Mouse (Mus musculus) forebrain, embryonic 14.5 days (tissue): ENCODE results near the gene Abi3. TPM values are rescaled to one million over a fixed set of nuclear protein-coding genes. Genes with fewer than 3 reads are reported as not detected.

Experiments
- ATAC-seq: fragments of 200-750 bp; cut with Nextera tagmentation; 2 replicates; pipeline ENCODE4 v1.8.0; 2017; ENCODE audit warnings: mild to moderate bottlenecking, moderate library complexity
- DNase-seq: peaks from one replicate; pipeline ENCODE4 v3.0.0-alpha.2; 2015; ENCODE audit warnings: low spot score
- H3K27ac ChIP-seq: fragments of 300-500 bp; sonication (generic); 2 replicates; pipeline ENCODE4 v1.5.1; 2014; ENCODE audit warnings: low read depth, mild to moderate bottlenecking, control low read depth, low read length, moderate library complexity
- H3K27me3 ChIP-seq: fragments of 300-500 bp; sonication (generic); replicated peaks from 2 replicates; pipeline ENCODE4 v1.6.1; 2014; ENCODE audit warnings: low read length, control low read depth, mixed read lengths; ENCODE audit not compliant: control insufficient read depth, insufficient read depth
- H3K36me3 ChIP-seq: fragments of 300-500 bp; sonication (generic); 2 replicates; pipeline ENCODE4 v1.6.1; 2014; ENCODE audit warnings: low read length, control low read depth; ENCODE audit not compliant: control insufficient read depth, insufficient read depth
- H3K4me1 ChIP-seq: fragments of 300-500 bp; sonication (generic); 2 replicates; pipeline ENCODE4 v1.6.1; 2014; ENCODE audit warnings: antibody characterized with exemption, low read length, control low read depth; ENCODE audit not compliant: control insufficient read depth, insufficient read depth
- H3K4me2 ChIP-seq: fragments of 300-500 bp; sonication (generic); 2 replicates; pipeline ENCODE4 v1.6.1; 2014; ENCODE audit warnings: mild to moderate bottlenecking, control low read depth, low read length
- H3K4me3 ChIP-seq: fragments of 300-500 bp; sonication (generic); 2 replicates; pipeline ENCODE4 v1.5.1; 2014; ENCODE audit warnings: low read depth, low read length, control low read depth
- H3K9ac ChIP-seq: fragments of 300-500 bp; sonication (generic); 2 replicates; pipeline ENCODE4 v1.6.1; 2014; ENCODE audit warnings: mild to moderate bottlenecking, low read length, control low read depth, moderate library complexity
- H3K9me3 ChIP-seq: fragments of 300-500 bp; sonication (generic); replicated peaks from 2 replicates; pipeline ENCODE4 v1.6.1; 2016; ENCODE audit warnings: low read length, control low read depth, mixed read lengths; ENCODE audit not compliant: control insufficient read depth
- WGBS: fragments of 180-500 bp; shearing (Covaris S2); extraction: QIAGEN DNeasy Blood & Tissue Kit; methylation state at CpG from one replicate; pipeline ENCODE4 v1.1.7; 2014; 5-methylcytosine and 5-hydroxymethylcytosine counted together
- polyA plus RNA-seq: library from polyadenylated mRNA; unstranded; fragments of >200 nt; fragmentation: Nextera tagmentation; extraction: Ambion mirVana; gene quantifications from 2 replicates; pipeline ENCODE4 v1.2.1, GENCODE M21; 2014

Gene Abi3
- polyA plus RNA-seq, 1 experiment from 2014 or later = 0.50 TPM

- no peaks in the 10 kb centered on the region for H3K4me1 ChIP-seq
- H3K4me2 ChIP-seq = no peak overlapping the region
- ATAC-seq (no peak), DNase-seq (no peak)
- no peak overlapping the region for H3K27ac ChIP-seq
- no peak overlapping the region for H3K4me3 ChIP-seq
- no peak overlapping the region for H3K9ac ChIP-seq
- 87% methylated on average over 8 of the region's 8 CpGs for WGBS
- H3K27me3 ChIP-seq = no peaks in the 10 kb centered on the region
- H3K36me3 ChIP-seq = no peaks in the 10 kb centered on the region
- H3K9me3 ChIP-seq = no peaks in the 10 kb centered on the region
Observed at GRCm38 (mm10) chr11:95789451-95789891, 52.8 kb downstream of the Abi3 start.

- H3K27me3 ChIP-seq = no peaks in the 10 kb centered on the region
- no peaks in the 10 kb centered on the region for H3K9me3 ChIP-seq
- no peak overlapping the region for H3K27ac ChIP-seq
- no peak overlapping the region for H3K4me2 ChIP-seq
- ATAC-seq (no peak), DNase-seq (no peak)
- H3K9ac ChIP-seq = no peak overlapping the region
- H3K4me3 ChIP-seq = no peak overlapping the region
- no peaks in the 10 kb centered on the region for H3K4me1 ChIP-seq
- H3K36me3 ChIP-seq = no peaks in the 10 kb centered on the region
- 88% methylated on average over 6 of the region's 6 CpGs for WGBS
Observed at GRCm38 (mm10) chr11:95786511-95786910, 55.8 kb downstream of the Abi3 start.

- no peaks in the 10 kb centered on the region for H3K27me3 ChIP-seq
- no peak overlapping the region for H3K4me2 ChIP-seq
- DNase-seq = no peak
- ATAC-seq = no peak
- no peaks in the 10 kb centered on the region for H3K9me3 ChIP-seq
- H3K36me3 ChIP-seq = no peaks in the 10 kb centered on the region
- H3K4me1 ChIP-seq = no peaks in the 10 kb centered on the region
- no peak overlapping the region for H3K4me3 ChIP-seq
- H3K27ac ChIP-seq = no peak overlapping the region
- H3K9ac ChIP-seq = no peak overlapping the region
- WGBS = 90% methylated on average over 4 of the region's 4 CpGs
Observed at GRCm38 (mm10) chr11:95785675-95786074, 56.6 kb downstream of the Abi3 start.

- ATAC-seq (no peak), DNase-seq (no peak)
- H3K4me2 ChIP-seq = no peak overlapping the region
- 89% methylated on average over 9 of the region's 9 CpGs for WGBS
- H3K9me3 ChIP-seq = no peaks in the 10 kb centered on the region
- no peak overlapping the region for H3K4me3 ChIP-seq
- no peaks in the 10 kb centered on the region for H3K36me3 ChIP-seq
- H3K9ac ChIP-seq = no peak overlapping the region
- no peak overlapping the region for H3K27ac ChIP-seq
- no peaks in the 10 kb centered on the region for H3K4me1 ChIP-seq
- no peaks in the 10 kb centered on the region for H3K27me3 ChIP-seq
Observed at GRCm38 (mm10) chr11:95783958-95784357, 58.3 kb downstream of the Abi3 start.

GRCm38 (mm10) chr11:95783457-95783856, 58.8 kb downstream of the Abi3 start:
- Histone ChIP-seq H3K9ac (no peak overlapping the region), H3K27ac (no peak overlapping the region), H3K4me3 (no peak overlapping the region), H3K4me1 (no peaks in the 10 kb centered on the region), H3K27me3 (no peaks in the 10 kb centered on the region), H3K36me3 (no peaks in the 10 kb centered on the region), H3K4me2 (no peak overlapping the region), H3K9me3 (no peaks in the 10 kb centered on the region)
- WGBS = 74% methylated on average over 4 of the region's 4 CpGs
- ATAC-seq (no peak), DNase-seq (no peak)

- H3K4me1 ChIP-seq = no peaks in the 10 kb centered on the region
- no peak overlapping the region for H3K27ac ChIP-seq
- ATAC-seq (no peak), DNase-seq (no peak)
- H3K4me3 ChIP-seq = no peak overlapping the region
- WGBS = 87% methylated on average over 11 of the region's 11 CpGs
- H3K4me2 ChIP-seq = no peak overlapping the region
- H3K9me3 ChIP-seq = no peaks in the 10 kb centered on the region
- 0 out of 2 replicates have a peak, but pooled peaks cover 3% of the 10 kb centered on the region for H3K36me3 ChIP-seq
- H3K27me3 ChIP-seq = no peaks in the 10 kb centered on the region
- no peak overlapping the region for H3K9ac ChIP-seq
Observed at GRCm38 (mm10) chr11:95781557-95781956, 60.7 kb downstream of the Abi3 start.

- Histone ChIP-seq H3K4me3 (no peak overlapping the region), H3K4me2 (no peak overlapping the region), H3K9ac (no peak overlapping the region), H3K27ac (no peak overlapping the region), H3K36me3 (0 out of 2 replicates have a peak, but pooled peaks cover 3% of the 10 kb centered on the region), H3K27me3 (no peaks in the 10 kb centered on the region), H3K9me3 (no peaks in the 10 kb centered on the region), H3K4me1 (no peaks in the 10 kb centered on the region)
- DNase-seq (no peak), ATAC-seq (no peak)
- 93% methylated on average over 8 of the region's 8 CpGs for whole genome bisulfite sequencing
Observed at GRCm38 (mm10) chr11:95780480-95780879, 61.8 kb downstream of the Abi3 start.

Other genes with a start within 250 kb of the Abi3 start
- 215 and 222 TPM in 2 replicates for gene Phb, start 175.5 kb downstream of the Abi3 start, polyA plus RNA-seq
- gene Zfp652, start 129.8 kb downstream of the Abi3 start, polyA plus RNA-seq = 11.7 and 13.2 TPM in 2 replicates
- gene B130006D01Rik, start 118.9 kb downstream of the Abi3 start, polyA plus RNA-seq = 0.43 and 0.95 TPM in 2 replicates
- not detected in 2 replicates for gene Phospho1, start 18.0 kb downstream of the Abi3 start, polyA plus RNA-seq
- 2.1 and 2.7 TPM in 2 replicates for gene Gngt2, start 5.3 kb downstream of the Abi3 start, polyA plus RNA-seq
- gene B4galnt2, start 72.4 kb upstream of the Abi3 start, polyA plus RNA-seq = not detected in 2 replicates
- 14.6 and 15.3 TPM in 2 replicates for gene Igf2bp1, start 163.5 kb upstream of the Abi3 start, polyA plus RNA-seq
- gene Gip, start 182.1 kb upstream of the Abi3 start, polyA plus RNA-seq = not detected in 2 replicates
- 58.4 and 68.8 TPM in 2 replicates for gene Snf8, start 192.4 kb upstream of the Abi3 start, polyA plus RNA-seq
- 24.9 and 26.9 TPM in 2 replicates for gene Ube2z, start 222.9 kb upstream of the Abi3 start, polyA plus RNA-seq
- 606 and 726 TPM in 2 replicates for gene Atp5g1, start 233.2 kb upstream of the Abi3 start, polyA plus RNA-seq